Mouse (Mus musculus): Measurements from ENCODE around the gene Tbcc.

DNA sequence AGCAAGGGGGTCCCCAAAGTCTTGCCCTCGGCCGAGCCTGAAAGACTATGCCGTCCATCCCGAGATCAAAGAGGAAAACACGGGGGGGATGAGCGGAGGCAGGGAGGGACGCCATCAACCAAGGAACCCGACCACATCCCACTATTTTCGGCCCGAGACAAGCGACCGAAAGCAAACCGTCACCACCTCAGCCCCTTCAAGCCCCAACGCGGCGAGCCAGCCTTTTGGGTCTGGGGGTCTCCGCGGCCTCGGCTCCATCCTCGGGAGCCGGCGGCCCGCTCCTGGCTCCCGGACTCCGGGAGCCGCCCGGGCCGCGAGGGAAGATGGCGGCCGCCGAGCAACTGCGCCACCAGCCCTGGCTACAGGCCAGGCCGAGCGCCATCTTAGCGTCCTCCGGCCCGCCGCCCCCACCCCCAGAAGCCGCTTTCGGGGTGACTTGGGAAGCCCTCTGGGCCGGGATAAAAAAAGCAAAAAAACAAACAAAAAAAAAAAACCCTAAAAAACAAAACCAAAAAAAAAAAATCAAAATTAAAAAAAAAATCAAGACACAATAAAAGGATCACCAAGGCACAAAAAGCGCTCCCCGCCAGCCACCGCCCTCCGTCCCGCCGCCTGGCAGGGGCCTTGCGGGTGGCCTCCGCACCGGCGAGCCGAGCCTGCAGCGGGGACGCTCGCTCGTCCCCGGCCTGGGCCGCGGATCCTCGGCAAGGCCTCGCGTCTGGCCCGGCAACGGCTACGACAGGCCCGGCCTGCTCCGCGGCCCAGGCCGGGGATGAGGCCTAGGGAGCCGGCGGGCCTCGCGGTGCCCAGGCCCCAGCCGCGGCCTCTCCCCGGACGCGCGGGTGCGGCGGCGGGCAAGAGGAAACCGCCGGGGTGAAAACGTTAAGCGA, 33.8 kb upstream of the Tbcc start:
- TF ChIP-seq MYC (IDR thresholded peaks at IDR 0.05; ENCODE audit: low read depth, low read length) = no peak
- no peak for TF ChIP-seq USF1 (IDR thresholded peaks at IDR 0.05; ENCODE audit: low read depth, low read length)
- TF ChIP-seq CTCF (conservative IDR thresholded peaks at IDR 0.05 in 1 of 2, IDR thresholded peaks at IDR 0.05 in 1 of 2; ENCODE audit: low read depth in 2 of 2, low read length in 2 of 2) = no peak
- peak; percentile 45 for TF ChIP-seq TCF12 (IDR thresholded peaks at IDR 0.05; ENCODE audit: low read depth, low read length)
- TF ChIP-seq POLR2A (IDR thresholded peaks at IDR 0.05; ENCODE audit: low read depth, low read length) = peak; percentile 56; the same call in 1 of the 2 replicates
- 0 out of 2 replicates have a peak, but pooled peaks have one; percentile 19 for TF ChIP-seq RCOR1 (conservative IDR thresholded peaks at IDR 0.05; ENCODE audit: low read depth, low read length)
- no peak for TF ChIP-seq ZMIZ1 (IDR thresholded peaks at IDR 0.05; ENCODE audit: low read depth, low read length)
- no peak for TF ChIP-seq SIN3A (IDR thresholded peaks at IDR 0.05; ENCODE audit: low read length)
- TF ChIP-seq EP300 (IDR thresholded peaks at IDR 0.05; ENCODE audit: low read length) = no peak
